Mouse (Mus musculus) embryonic fibroblast, embryonic 13.5 days (primary cell): ENCODE results near the gene E2f8. TPM values are rescaled to one million over a fixed set of nuclear protein-coding genes. Genes with fewer than 3 reads are reported as not detected.

Source experiments
- H3K27ac ChIP-seq: 2 replicates; pipeline ENCODE4 v1.5.1; 2012; ENCODE audit warnings: low read length, control low read depth, inconsistent platforms; ENCODE audit not compliant: insufficient read depth
- H3K4me1 ChIP-seq: 2 replicates; pipeline ENCODE4 v1.6.1; 2011; ENCODE audit warnings: low read length; ENCODE audit not compliant: control insufficient read depth, insufficient read depth
- H3K4me3 ChIP-seq: 2 replicates; pipeline ENCODE4 v1.5.1; 2011; ENCODE audit warnings: mild to moderate bottlenecking, control low read depth, low read length; ENCODE audit not compliant: insufficient read depth
- CTCF ChIP-seq: IDR thresholded peaks from 2 replicates; pipeline ENCODE4 v1.5.1; 2011; ENCODE audit warnings: mild to moderate bottlenecking, control low read depth, low read length, moderate library complexity, borderline replicate concordance; ENCODE audit not compliant: insufficient read depth
- POLR2A ChIP-seq: IDR thresholded peaks from 2 replicates; pipeline ENCODE4 v1.6.1; 2011; ENCODE audit warnings: low read depth, mild to moderate bottlenecking, control low read depth, low read length, moderate library complexity
- polyA plus RNA-seq: library from polyadenylated mRNA; stranded (reverse); fragments of >200 nt; gene quantifications from 2 replicates; pipeline ENCODE4 v1.2.4, GENCODE M21; 2011; ENCODE audit warnings: low read depth; ENCODE audit not compliant: missing spikeins, insufficient read length

The E2f8 gene
- polyA plus RNA-seq, 1 experiment = 15.5 TPM

DNA sequence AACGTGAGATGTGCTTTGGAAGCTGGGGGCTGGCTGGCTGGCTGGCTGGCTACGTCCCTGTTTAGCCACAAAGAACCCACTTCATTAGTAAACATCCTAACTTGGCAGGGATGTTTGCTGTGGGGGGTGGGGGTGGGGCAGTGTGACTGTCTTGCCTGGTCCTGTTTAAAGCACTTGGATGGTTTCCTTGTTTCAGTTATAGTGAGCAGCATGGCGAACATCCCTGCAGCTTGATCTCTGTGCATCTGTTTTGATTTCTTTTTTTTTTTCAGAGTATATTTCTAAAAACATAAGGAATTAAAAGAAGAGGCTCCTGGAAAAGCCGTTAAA is 27.9 kb upstream of the E2f8 start:
- Histone ChIP-seq H3K4me1 (no peaks in the 10 kb centered on the region), H3K4me3 (no peak overlapping the region), H3K27ac (no peak overlapping the region)
- TF ChIP-seq CTCF (no peak), POLR2A (no peak)

DNA sequence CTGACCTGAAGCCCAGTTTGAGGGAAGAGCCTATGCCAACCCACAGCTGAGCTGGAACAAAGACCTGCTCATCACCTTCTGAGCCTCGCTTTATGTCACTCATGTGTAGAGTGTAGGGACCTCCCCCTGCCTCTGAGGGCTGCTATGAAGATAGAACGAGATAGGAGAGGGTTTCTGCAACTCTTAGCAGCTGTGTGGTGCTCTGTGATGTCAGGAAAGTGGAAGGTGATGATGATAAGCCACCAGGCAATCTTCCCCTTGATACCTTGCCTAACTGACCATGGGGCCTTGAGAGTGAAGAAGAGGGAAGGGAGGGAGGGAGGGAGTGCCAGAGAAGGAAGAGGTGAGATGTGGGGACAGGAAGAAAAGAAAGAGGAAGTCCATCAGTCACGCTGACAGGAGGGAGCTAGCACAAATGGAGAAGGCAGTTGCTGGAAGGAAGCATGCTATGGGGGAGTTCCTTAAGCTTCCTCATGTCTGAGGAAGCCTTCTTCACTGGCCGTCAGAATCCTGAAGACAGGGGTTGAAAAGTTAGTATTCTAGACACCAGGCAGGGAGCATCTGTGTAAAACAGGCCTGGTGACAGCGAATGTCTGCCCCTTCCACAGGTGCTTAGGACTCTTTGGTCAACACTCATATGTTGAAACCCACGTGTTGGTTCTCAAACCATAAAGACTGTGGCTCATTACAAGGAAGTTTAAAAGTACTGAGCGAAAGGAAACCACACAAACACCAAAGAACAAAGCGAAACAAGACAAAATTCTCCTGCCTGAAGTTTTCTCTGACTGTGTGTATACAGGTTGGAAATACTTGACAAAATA is 27.3 kb upstream of the E2f8 start, which contains the start of gene Nav2:
TSS of gene Nav2 (plus strand) at position 196 of the 821 bp plus-strand sequence.
- Histone ChIP-seq H3K4me1 (no peaks in the 10 kb centered on the region), H3K4me3 (no peak within 1 kb of the TSS), H3K27ac (no peak within 1 kb of the TSS)
- no peak for TF ChIP-seq POLR2A
- TF ChIP-seq CTCF = no peak

DNA sequence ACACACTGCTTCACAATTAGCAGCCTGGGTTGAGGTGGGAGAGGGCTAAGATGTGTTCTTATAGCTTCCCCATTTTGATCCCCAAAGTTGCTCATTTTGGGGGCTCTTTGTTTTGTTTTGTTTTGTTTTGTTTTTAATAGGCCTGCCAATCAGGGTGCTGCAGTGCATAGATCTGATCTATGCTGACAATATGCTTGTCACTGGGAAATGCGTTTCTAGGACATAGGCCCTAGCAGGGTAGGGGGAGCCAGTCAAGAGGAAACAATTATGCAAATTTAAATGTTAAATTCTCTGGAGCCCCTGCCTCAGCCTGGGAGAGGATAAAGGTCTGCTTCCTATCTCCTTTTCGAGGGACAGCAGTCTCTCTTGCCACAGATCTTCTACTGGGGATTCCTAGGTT is 21.1 kb upstream of the E2f8 start:
- no peak for TF ChIP-seq POLR2A
- TF ChIP-seq CTCF = no peak
- Histone ChIP-seq H3K27ac (no peak overlapping the region), H3K4me3 (no peak overlapping the region), H3K4me1 (peaks cover 13% of the 10 kb centered on the region)

DNA sequence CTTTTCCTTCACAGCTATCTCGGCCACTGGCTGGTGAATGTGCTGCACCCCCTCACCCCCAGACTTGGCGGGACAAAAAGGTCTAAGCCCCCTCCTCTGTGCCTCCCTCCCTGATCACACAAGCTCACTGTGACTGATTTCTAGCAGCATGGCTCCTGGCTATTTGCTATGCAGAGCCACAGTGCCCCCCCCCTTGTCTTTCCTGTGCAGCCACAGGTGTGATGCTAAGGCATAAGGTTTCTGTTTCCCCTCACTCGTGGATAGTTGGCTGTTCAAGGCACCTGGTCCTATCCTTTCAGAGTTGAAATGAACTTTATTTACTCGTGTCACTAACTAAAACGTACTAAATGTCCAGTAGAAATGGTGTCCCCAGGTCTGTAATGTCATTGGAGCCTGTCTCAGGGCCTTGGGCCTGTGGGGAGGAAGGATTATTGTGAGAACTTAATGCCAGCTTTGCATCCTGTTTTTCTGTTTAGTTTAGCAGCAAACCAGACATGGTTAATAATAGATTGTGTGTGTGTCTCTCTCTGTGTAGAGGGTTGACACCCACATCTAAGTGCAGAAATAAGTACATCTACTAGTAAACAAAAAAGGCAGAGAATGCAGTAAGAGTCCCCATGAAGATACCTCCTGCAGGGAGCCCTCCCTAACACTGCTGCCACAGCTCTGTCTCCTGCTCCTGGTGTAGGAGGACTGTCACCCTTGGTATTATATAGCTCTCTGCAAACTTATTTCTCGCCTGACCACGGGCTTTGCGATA is 19.2 kb upstream of the E2f8 start:
- H3K27ac ChIP-seq = no peak overlapping the region
- H3K4me1 ChIP-seq = peaks cover 13% of the 10 kb centered on the region
- TF ChIP-seq POLR2A = no peak
- H3K4me3 ChIP-seq = no peak overlapping the region

DNA sequence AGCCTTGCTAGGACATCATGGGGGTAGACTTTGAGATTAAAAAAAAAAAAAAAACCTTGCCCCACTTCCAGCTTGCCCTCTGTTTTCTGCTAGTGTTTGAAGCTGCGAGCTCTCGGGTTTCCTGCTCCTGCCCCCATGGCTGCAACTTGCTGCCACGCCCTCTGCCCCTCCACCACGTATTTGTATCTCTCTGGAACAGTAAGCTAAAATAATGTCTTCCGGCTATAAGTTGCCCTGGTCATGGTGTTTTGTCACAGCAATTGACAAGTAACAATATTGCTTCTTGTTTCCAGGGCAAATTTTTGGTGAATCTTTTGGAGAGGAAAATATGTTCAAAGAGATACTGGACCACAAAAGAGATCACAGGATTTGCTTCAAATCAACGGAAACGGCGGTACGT is 17.0 kb upstream of the E2f8 start:
- H3K4me3 ChIP-seq = no peak overlapping the region
- H3K27ac ChIP-seq = no peak overlapping the region
- H3K4me1 ChIP-seq = peaks cover 13% of the 10 kb centered on the region
- no peak for TF ChIP-seq POLR2A
- no peak for TF ChIP-seq CTCF

DNA sequence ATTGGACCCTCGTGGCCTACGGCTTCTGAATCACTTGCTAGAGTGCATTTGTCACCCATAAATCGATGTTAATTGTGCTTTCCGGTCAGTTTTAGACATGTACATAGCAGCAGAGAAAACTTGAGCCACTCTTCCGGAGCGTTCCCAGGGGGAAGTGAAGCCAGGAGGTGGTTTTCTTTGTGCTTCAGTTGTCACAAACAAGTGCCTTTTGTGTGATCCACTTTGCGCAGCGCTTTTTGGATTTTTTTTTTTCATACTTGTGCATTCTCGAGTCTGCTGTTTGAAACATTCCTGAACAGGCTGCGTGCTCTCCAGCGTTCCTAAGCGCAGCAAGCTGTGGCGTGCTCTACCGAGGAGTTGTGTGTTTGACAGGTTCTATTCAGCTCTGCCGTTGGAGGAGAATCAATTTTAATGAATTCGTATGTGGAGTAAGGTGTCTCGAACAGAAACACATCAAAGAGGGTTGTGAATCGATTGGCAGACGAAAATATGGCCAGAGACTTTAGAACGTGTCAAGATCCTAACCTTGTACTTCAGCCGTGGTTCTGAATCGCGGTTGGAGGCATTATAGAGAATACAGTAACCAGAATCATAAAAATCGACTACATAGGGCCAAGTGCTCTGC is 16.3 kb upstream of the E2f8 start:
- Histone ChIP-seq H3K4me1 (peaks cover 13% of the 10 kb centered on the region), H3K4me3 (no peak overlapping the region), H3K27ac (no peak overlapping the region)
- TF ChIP-seq POLR2A (no peak), CTCF (no peak)

DNA sequence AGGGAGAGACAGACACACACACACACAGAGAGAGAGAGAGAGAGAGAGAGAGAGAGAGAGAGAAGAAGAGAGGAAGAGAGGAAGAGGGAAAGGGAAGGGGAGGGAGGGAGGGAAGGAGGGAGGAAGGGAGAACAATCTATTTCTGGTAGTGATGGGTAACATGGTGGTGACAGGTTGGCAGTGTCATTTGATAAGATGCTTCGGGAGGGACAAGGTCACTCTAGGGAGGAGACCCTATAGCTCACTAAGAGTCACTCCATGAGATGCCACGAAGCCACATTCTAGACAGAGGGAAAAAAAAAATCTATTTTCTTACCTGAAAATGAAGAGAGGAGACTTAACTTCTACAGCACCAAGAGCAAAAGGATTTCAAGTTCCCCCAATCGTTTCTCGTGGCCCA is 14.7 kb upstream of the E2f8 start:
- no peak overlapping the region for H3K27ac ChIP-seq
- H3K4me3 ChIP-seq = no peak overlapping the region
- H3K4me1 ChIP-seq = peaks cover 13% of the 10 kb centered on the region
- TF ChIP-seq POLR2A (no peak), CTCF (no peak)

DNA sequence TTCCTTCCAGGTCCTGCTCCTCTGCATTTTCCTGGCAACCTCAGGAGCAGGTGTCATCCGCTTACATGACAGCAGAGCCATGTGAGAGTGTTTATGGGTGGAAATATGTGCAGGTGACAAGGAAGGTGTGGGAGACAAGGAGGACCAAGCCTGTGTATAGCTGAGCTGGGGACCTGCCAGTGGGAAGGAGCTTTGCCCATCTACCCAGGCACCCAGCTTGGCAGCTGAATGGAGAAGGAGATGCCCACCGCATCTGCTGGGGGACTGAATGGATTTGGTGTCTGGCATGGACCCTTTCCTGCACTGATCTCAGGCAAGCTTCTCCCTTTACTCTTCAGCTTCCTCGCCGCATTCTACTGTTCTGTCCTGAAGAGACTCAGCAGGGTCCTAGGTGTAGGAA is 14.1 kb upstream of the E2f8 start:
- no peak overlapping the region for H3K27ac ChIP-seq
- TF ChIP-seq CTCF = no peak
- no peak for TF ChIP-seq POLR2A

DNA sequence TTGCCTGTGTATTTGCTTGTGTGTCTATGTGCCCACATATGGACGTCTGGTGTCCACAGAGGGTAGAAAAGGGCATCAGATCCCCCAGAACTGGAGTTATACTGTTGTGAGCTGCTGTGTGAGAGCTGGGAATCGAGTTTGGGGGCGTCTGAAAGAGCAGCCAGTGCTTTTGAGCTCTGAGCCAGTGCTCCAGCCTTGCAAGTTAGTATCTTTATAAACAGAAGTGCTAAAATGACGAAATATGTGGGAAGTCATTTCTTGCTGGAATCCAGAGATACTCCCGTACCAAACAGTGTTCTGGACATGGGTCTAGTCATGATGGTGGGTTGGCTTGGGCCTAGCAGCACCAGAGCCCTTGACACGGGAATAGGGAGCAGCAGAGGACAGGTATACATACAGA is 13.4 kb upstream of the E2f8 start:
- TF ChIP-seq CTCF (no peak), POLR2A (no peak)
- H3K27ac ChIP-seq = no peak overlapping the region
- peaks cover 8% of the 10 kb centered on the region for H3K4me1 ChIP-seq
- no peak overlapping the region for H3K4me3 ChIP-seq

More for the DNA sequence above, 14.1 kb upstream of the E2f8 start:
- H3K4me3 ChIP-seq = no peak overlapping the region
- H3K4me1 ChIP-seq = peaks cover 12% of the 10 kb centered on the region

DNA sequence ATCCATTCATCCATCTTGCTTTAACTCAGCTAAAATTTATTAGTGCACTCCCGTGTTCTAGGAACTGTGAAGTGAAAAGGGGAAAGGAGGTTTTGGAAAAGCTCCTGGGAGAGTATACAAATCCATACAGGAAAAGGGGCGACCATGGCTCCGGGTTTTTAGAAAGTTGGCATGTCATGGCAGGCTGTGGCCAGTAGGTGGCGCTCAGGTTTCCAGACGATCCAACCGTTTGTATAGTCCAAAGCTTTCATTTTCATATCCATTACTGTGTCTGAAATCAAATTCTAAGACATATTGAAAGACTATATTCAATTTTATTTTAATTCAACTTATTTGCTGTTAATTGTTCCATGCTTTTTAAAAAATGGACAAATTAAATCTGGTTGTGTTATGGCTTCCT is 12.8 kb upstream of the E2f8 start:
- Histone ChIP-seq H3K4me1 (peaks cover 4% of the 10 kb centered on the region), H3K27ac (no peak overlapping the region), H3K4me3 (no peak overlapping the region)
- peak; percentile 48; the same call in 1 of the 2 replicates for TF ChIP-seq CTCF
- no peak for TF ChIP-seq POLR2A
